Mouse (Mus musculus) kidney, embryonic 16.5 days (tissue): ENCODE data around the gene Tdrd9. TPM values are rescaled to one million over a fixed set of nuclear protein-coding genes. Genes with fewer than 3 reads are reported as not detected.

Experiments used
- ATAC-seq: fragments of 200-750 bp; cut with Nextera tagmentation; 2 replicates; pipeline ENCODE4 v1.8.0; 2017; ENCODE audit warnings: moderate TSS enrichment; ENCODE audit not compliant: low FRiP score, low TSS enrichment
- H3K27ac ChIP-seq: fragments of 300-500 bp; sonication (generic); 2 replicates; pipeline ENCODE4 v1.5.1; 2014; ENCODE audit warnings: low read length
- H3K27me3 ChIP-seq: fragments of 300-500 bp; sonication (generic); 2 replicates; pipeline ENCODE4 v1.6.1; 2014; ENCODE audit warnings: low read length, control low read depth, mixed read lengths; ENCODE audit not compliant: insufficient read depth
- H3K36me3 ChIP-seq: fragments of 300-500 bp; sonication (generic); 2 replicates; pipeline ENCODE4 v1.6.1; 2014; ENCODE audit warnings: low read length, control low read depth, mixed read lengths; ENCODE audit not compliant: insufficient read depth
- H3K4me1 ChIP-seq: fragments of 300-500 bp; sonication (generic); 2 replicates; pipeline ENCODE4 v1.6.1; 2014; ENCODE audit warnings: low read length, control low read depth, mixed read lengths; ENCODE audit not compliant: insufficient read depth
- H3K4me2 ChIP-seq: fragments of 300-500 bp; sonication (generic); replicated peaks from 2 replicates; pipeline ENCODE4 v1.6.1; 2014; ENCODE audit warnings: low read depth, low read length
- H3K4me3 ChIP-seq: fragments of 300-500 bp; sonication (generic); 2 replicates; pipeline ENCODE4 v1.5.1; 2014; ENCODE audit warnings: mild to moderate bottlenecking, low read length
- H3K9ac ChIP-seq: fragments of 300-500 bp; sonication (generic); replicated peaks from 2 replicates; pipeline ENCODE4 v1.6.1; 2014; ENCODE audit warnings: low read length
- H3K9me3 ChIP-seq: fragments of 300-500 bp; sonication (generic); 2 replicates; pipeline ENCODE4 v1.6.1; 2016; ENCODE audit warnings: low read length, control low read depth
- WGBS: fragments of 180-500 bp; shearing (Covaris S2); extraction: QIAGEN DNeasy Blood & Tissue Kit; methylation state at CpG from one replicate; pipeline ENCODE4 v1.1.7; 2014; 5-methylcytosine and 5-hydroxymethylcytosine counted together
- polyA plus RNA-seq: library from polyadenylated mRNA; unstranded; fragments of >200 nt; fragmentation: Nextera tagmentation; extraction: Ambion mirVana; gene quantifications from 2 replicates; pipeline ENCODE4 v1.2.1, GENCODE M21; 2015

Gene Tdrd9
- polyA plus RNA-seq, 1 experiment from 2014 or later, result 0.45 TPM

GRCm38 (mm10) chr12:111958101-111958865 lies 13.1 kb upstream of the Tdrd9 start:
- Histone ChIP-seq H3K9ac (no peak overlapping the region), H3K4me1 (no peaks in the 10 kb centered on the region), H3K27me3 (no peaks in the 10 kb centered on the region), H3K4me3 (no peak overlapping the region), H3K36me3 (peaks cover 36% of the 10 kb centered on the region), H3K9me3 (no peaks in the 10 kb centered on the region), H3K27ac (no peak overlapping the region), H3K4me2 (no peak overlapping the region)
- peak; percentile 78 for ATAC-seq
- WGBS, result 35% methylated on average over 9 of the region's 9 CpGs

DNA sequence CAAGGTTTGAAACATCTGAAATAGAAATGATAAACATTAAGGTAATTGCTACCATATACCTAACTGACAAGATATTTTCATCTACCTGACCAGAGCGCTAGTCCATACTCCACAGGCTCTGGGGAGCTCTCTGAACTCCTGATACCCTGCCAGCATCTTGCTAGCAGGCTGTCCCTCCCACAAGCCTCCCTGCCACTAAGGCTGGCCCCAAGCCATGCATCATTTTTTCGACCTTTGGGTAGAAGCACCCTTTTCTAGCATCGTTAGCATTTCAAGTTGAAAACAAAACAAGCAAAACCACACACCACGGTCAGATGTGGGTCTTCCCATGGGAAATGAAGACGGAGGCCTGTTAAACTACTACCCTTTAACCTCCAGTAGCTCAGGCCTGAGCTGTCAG lies 8.0 kb upstream of the Tdrd9 start:
- H3K4me2 ChIP-seq, result no peak overlapping the region
- no peaks in the 10 kb centered on the region for H3K27me3 ChIP-seq
- peaks cover 40% of the 10 kb centered on the region for H3K36me3 ChIP-seq
- no peak overlapping the region for H3K27ac ChIP-seq
- peaks cover 12% of the 10 kb centered on the region for H3K4me1 ChIP-seq
- 74% methylated on average over 5 of the region's 5 CpGs for WGBS
- no peak overlapping the region for H3K9ac ChIP-seq
- H3K9me3 ChIP-seq, result no peaks in the 10 kb centered on the region
- ATAC-seq, result no peak
- no peak overlapping the region for H3K4me3 ChIP-seq

GRCm38 (mm10) chr12:111966683-111967173 lies 4.6 kb upstream of the Tdrd9 start, which contains the start of gene Atp5mpl:
TSS of gene Atp5mpl (minus strand) at chr12:111966977.
- H3K9me3 ChIP-seq, result no peaks in the 10 kb centered on the region
- H3K4me2 ChIP-seq, result peak within 1 kb of the TSS; percentile 84
- peak within 1 kb of the TSS; percentile 96 for H3K9ac ChIP-seq
- H3K27me3 ChIP-seq, result no peaks in the 10 kb centered on the region
- 0% methylated on average over 37 of the region's 37 CpGs for WGBS
- peak; percentile 93 for ATAC-seq
- H3K4me3 ChIP-seq, result peak within 1 kb of the TSS; percentile 94
- H3K36me3 ChIP-seq, result peaks cover 13% of the 10 kb centered on the region
- peaks cover 12% of the 10 kb centered on the region for H3K4me1 ChIP-seq
- peak within 1 kb of the TSS; percentile 70; the same call in 1 of the 2 replicates for H3K27ac ChIP-seq

DNA sequence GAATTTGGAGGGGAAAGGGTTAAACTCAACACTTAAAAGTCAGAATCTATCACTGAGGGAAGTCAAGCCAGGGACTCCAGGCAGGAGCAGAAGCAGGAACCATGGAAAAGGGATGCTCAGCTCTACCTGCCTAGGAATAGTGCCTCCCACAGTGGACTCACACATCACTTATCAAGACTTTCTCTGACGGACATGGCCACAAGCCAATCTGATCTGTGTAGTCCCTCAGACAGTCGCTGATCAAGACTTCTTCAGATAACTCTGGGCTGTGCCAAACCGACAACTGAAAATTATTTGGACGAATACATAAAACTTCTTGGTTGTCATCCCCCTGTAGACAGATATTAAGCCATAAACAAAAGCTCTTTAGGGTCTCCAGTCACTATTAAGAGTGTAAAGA lies 1.3 kb upstream of the Tdrd9 start:
- H3K9ac ChIP-seq, result no peak overlapping the region
- peaks cover 12% of the 10 kb centered on the region for H3K4me1 ChIP-seq
- no peaks in the 10 kb centered on the region for H3K36me3 ChIP-seq
- no peaks in the 10 kb centered on the region for H3K9me3 ChIP-seq
- no peaks in the 10 kb centered on the region for H3K27me3 ChIP-seq
- ATAC-seq, result no peak
- no peak overlapping the region for H3K27ac ChIP-seq
- 79% methylated on average over 4 of the region's 4 CpGs for WGBS
- no peak overlapping the region for H3K4me3 ChIP-seq
- no peak overlapping the region for H3K4me2 ChIP-seq

- Histone ChIP-seq H3K4me1 (no peaks in the 10 kb centered on the region), H3K27me3 (no peaks in the 10 kb centered on the region), H3K27ac (no peak overlapping the region), H3K4me2 (no peak overlapping the region), H3K9me3 (no peaks in the 10 kb centered on the region), H3K36me3 (no peaks in the 10 kb centered on the region), H3K4me3 (no peak overlapping the region), H3K9ac (no peak overlapping the region)
- ATAC-seq, result no peak
- 92% methylated on average over 10 of the region's 10 CpGs for WGBS
These were observed 1.1 kb downstream of the Tdrd9 start for GRCm38 (mm10) chr12:111972504-111972903.

DNA sequence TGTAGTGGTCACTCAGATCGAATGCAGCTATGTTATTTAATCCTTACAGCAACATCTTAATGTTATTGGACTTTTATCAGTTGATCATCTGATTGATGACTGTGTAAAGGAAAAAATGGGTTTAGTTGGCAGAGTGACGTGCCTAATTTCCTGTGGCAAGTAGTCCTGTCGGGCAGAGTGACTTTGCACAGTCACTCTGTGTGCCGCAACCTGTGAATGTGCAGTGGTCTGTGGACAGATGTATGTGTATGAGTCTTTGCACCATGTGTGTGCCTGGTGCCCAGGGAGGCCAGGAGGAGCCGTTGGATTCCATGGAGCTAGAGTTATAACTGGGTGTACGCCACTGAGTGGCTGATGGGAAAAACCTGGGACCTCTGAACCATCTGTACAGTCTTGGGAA lies 3.2 kb downstream of the Tdrd9 start:
- H3K27ac ChIP-seq, result no peak overlapping the region
- H3K4me3 ChIP-seq, result no peak overlapping the region
- no peak for ATAC-seq
- no peak overlapping the region for H3K9ac ChIP-seq
- WGBS, result 68% methylated on average over 6 of the region's 6 CpGs
- H3K27me3 ChIP-seq, result no peaks in the 10 kb centered on the region
- H3K36me3 ChIP-seq, result no peaks in the 10 kb centered on the region
- no peak overlapping the region for H3K4me2 ChIP-seq
- no peaks in the 10 kb centered on the region for H3K9me3 ChIP-seq
- H3K4me1 ChIP-seq, result no peaks in the 10 kb centered on the region

DNA sequence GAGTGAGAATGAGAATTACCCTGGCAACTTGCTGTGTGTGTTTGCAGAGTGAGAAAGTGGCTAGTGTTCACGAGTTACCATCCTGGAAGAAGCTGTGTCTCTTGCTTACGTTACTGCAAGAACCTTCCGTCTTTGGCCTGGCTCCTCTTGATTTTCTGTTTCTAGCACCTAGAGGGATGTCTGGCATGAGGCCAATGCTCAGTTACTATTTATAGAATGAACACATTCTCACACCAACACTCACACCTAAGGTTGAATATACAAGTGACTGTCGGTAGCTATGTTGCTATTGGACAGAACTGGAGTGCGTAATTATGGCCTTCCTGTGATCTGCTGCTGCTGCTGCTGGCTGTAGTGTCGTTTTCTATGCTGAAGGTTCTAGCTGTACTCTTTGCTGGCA lies 5.8 kb downstream of the Tdrd9 start:
- H3K9ac ChIP-seq, result no peak overlapping the region
- H3K4me3 ChIP-seq, result no peak overlapping the region
- no peaks in the 10 kb centered on the region for H3K4me1 ChIP-seq
- no peak for ATAC-seq
- no peak overlapping the region for H3K4me2 ChIP-seq
- H3K27me3 ChIP-seq, result no peaks in the 10 kb centered on the region
- H3K27ac ChIP-seq, result no peak overlapping the region
- H3K36me3 ChIP-seq, result no peaks in the 10 kb centered on the region
- 43% methylated on average over 6 of the region's 6 CpGs for WGBS
- no peaks in the 10 kb centered on the region for H3K9me3 ChIP-seq

GRCm38 (mm10) chr12:111978274-111978673 lies 6.9 kb downstream of the Tdrd9 start:
- ATAC-seq, result no peak
- no peaks in the 10 kb centered on the region for H3K9me3 ChIP-seq
- 77% methylated on average over 6 of the region's 6 CpGs for WGBS

DNA sequence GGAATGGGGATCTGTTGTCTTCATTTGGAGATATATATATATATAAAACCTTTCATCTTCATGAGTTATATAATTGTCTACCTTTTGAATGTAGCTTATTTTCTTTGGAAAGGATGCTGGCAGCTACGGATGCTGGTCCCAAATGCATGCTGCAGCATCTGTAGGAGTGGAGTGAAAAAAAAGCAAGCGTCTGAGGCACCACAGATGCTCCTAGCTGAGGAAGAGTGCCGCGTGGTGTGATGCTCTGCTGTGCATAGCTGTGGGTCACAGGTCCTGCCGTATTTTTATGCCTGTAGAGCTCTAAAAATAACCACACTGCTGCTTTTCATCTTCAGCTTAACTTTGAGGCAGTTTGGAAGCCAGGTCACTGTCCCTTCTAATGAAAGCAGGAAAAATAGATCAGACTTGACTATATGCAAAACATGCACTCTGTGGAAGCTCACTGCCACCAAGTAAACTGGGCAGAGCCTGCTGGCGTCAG lies 9.6 kb downstream of the Tdrd9 start, which contains the start of gene Rd3l:
Rd3l (minus strand) TSS at position 431 of the 481 bp plus-strand sequence.
- no peak within 1 kb of the TSS for H3K27ac ChIP-seq
- H3K9me3 ChIP-seq, result no peaks in the 10 kb centered on the region
- H3K4me3 ChIP-seq, result no peak within 1 kb of the TSS
- no peaks in the 10 kb centered on the region for H3K27me3 ChIP-seq
- no peaks in the 10 kb centered on the region for H3K36me3 ChIP-seq
- 57% methylated on average over 6 of the region's 6 CpGs for WGBS
- H3K9ac ChIP-seq, result no peak within 1 kb of the TSS
- H3K4me1 ChIP-seq, result no peaks in the 10 kb centered on the region
- ATAC-seq, result no peak
- H3K4me2 ChIP-seq, result no peak within 1 kb of the TSS

More at GRCm38 (mm10) chr12:111978274-111978673, 6.9 kb downstream of the Tdrd9 start:
- Histone ChIP-seq H3K36me3 (no peaks in the 10 kb centered on the region), H3K4me3 (no peak overlapping the region), H3K9ac (no peak overlapping the region), H3K27ac (no peak overlapping the region), H3K4me2 (no peak overlapping the region), H3K4me1 (no peaks in the 10 kb centered on the region), H3K27me3 (no peaks in the 10 kb centered on the region)

- no peaks in the 10 kb centered on the region for H3K27me3 ChIP-seq
- WGBS, result 55% methylated on average over 8 of the region's 8 CpGs
- ATAC-seq, result no peak
These were observed 10.5 kb downstream of the Tdrd9 start for GRCm38 (mm10) chr12:111981831-111982230.

More at GRCm38 (mm10) chr12:111981831-111982230, 10.5 kb downstream of the Tdrd9 start:
- H3K9ac ChIP-seq, result no peak overlapping the region
- no peak overlapping the region for H3K27ac ChIP-seq
- H3K4me2 ChIP-seq, result no peak overlapping the region
- H3K4me1 ChIP-seq, result no peaks in the 10 kb centered on the region
- H3K4me3 ChIP-seq, result no peak overlapping the region
- H3K36me3 ChIP-seq, result no peaks in the 10 kb centered on the region
- no peaks in the 10 kb centered on the region for H3K9me3 ChIP-seq
